Comparison of ENCODE assay signal across 8 mouse cellular contexts in genomic region chr5:35894295-35895047, GRCm38 (mm10). TPM values are rescaled to one million over a fixed set of nuclear protein-coding genes. Genes with fewer than 3 reads are reported as not detected.
DNase-seq lines count a peak whose midpoint lies in the region; ATAC-seq lines count a peak whose summit lies in the region.

No protein-coding gene starts in this region.

- peak overlapping the region; percentile 87 for H3K9ac ChIP-seq in embryonic facial prominence, embryonic 12.5 days
- peak overlapping the region; percentile 97 for H3K9ac ChIP-seq in heart, embryonic 15.5 days

- no peak for ATAC-seq in cerebellum, adult (ENCODE audit: insufficient number of reproducible peaks, low FRiP score, low TSS enrichment)
- no peak for ATAC-seq in embryonic facial prominence, embryonic 12.5 days (ENCODE audit: insufficient number of reproducible peaks, insufficient read depth, low FRiP score, low TSS enrichment)
- no peak for ATAC-seq in heart, embryonic 15.5 days (replicated peaks; ENCODE audit: insufficient number of reproducible peaks, insufficient read depth, low FRiP score, low read depth)
- no peak for ATAC-seq in monocyte, adult 5-6 weeks (replicated peaks; ENCODE audit: insufficient number of reproducible peaks, low FRiP score, low TSS enrichment, poor library complexity, severe bottlenecking)

- WGBS in embryonic facial prominence, embryonic 12.5 days: 5% methylated on average over 30 of the region's 30 CpGs
- 8% methylated on average over 30 of the region's 30 CpGs for WGBS in heart, embryonic 15.5 days
- 10% methylated on average over 30 of the region's 30 CpGs for WGBS in midbrain, embryonic 10.5 days

- DNase-seq in cerebellum, postnatal 14 days: peak; percentile 40 to 41
- peak; percentile 65 for DNase-seq in kidney, postnatal 10 days
- no peak for DNase-seq in midbrain, embryonic 10.5 days (ENCODE audit: low spot score)
- DNase-seq in frontal cortex, postnatal 25 days (ENCODE audit: low spot score in 2 of 2): no peak

- peak overlapping the region; percentile 89 for H3K4me2 ChIP-seq in embryonic facial prominence, embryonic 12.5 days (replicated peaks)
- peak overlapping the region; percentile 92 for H3K4me2 ChIP-seq in heart, embryonic 15.5 days

- H3K27me3 ChIP-seq in embryonic facial prominence, embryonic 12.5 days: no peaks in the 10 kb centered on the region
- no peaks in the 10 kb centered on the region for H3K27me3 ChIP-seq in heart, embryonic 15.5 days
- H3K27me3 ChIP-seq in midbrain, embryonic 10.5 days (ENCODE audit: low read depth, poor library complexity, severe bottlenecking): peaks cover 40% of the 10 kb centered on the region

- H3K4me3 ChIP-seq in embryonic facial prominence, embryonic 12.5 days: peak overlapping the region; percentile 56
- H3K4me3 ChIP-seq in heart, embryonic 15.5 days: peak overlapping the region; percentile 91
- peak overlapping the region; percentile 78 for H3K4me3 ChIP-seq in midbrain, embryonic 10.5 days

- H3K4me1 ChIP-seq in embryonic facial prominence, embryonic 12.5 days: peaks cover 14% of the 10 kb centered on the region
- H3K4me1 ChIP-seq in heart, embryonic 15.5 days (replicated peaks): peaks cover 46% of the 10 kb centered on the region
- H3K4me1 ChIP-seq in midbrain, embryonic 10.5 days: peaks cover 50% of the 10 kb centered on the region

- H3K9me3 ChIP-seq in embryonic facial prominence, embryonic 12.5 days: no peaks in the 10 kb centered on the region
- no peaks in the 10 kb centered on the region for H3K9me3 ChIP-seq in heart, embryonic 15.5 days (replicated peaks)
- H3K9me3 ChIP-seq in midbrain, embryonic 10.5 days (replicated peaks): no peaks in the 10 kb centered on the region

- no peaks in the 10 kb centered on the region for H3K36me3 ChIP-seq in embryonic facial prominence, embryonic 12.5 days
- H3K36me3 ChIP-seq in heart, embryonic 15.5 days: no peaks in the 10 kb centered on the region
- H3K36me3 ChIP-seq in midbrain, embryonic 10.5 days: no peaks in the 10 kb centered on the region

- peak overlapping the region; percentile 25; the same call in 1 of the 2 replicates for H3K27ac ChIP-seq in embryonic facial prominence, embryonic 12.5 days
- peak overlapping the region; percentile 87 for H3K27ac ChIP-seq in heart, embryonic 15.5 days
- peak overlapping the region; percentile 91 for H3K27ac ChIP-seq in midbrain, embryonic 10.5 days (replicated peaks)

RNA-seq across cellular contexts. Expression of gene Afap1, which starts 1.4 kb away (rescaled TPM):
- polyA plus RNA-seq in embryonic facial prominence, embryonic 12.5 days (2016; fragmentation: Nextera tagmentation; extraction: Ambion mirVana): 25.6 and 26.3 TPM in 2 replicates
- polyA plus RNA-seq in heart, embryonic 15.5 days (2015; fragmentation: Nextera tagmentation; extraction: Ambion mirVana): 22.6 and 27.1 TPM in 2 replicates
- 21.6 and 34.3 TPM in 2 replicates for polyA plus RNA-seq in midbrain, embryonic 10.5 days (2016; fragmentation: Nextera tagmentation; extraction: Ambion mirVana)
- 0.86 to 1.9 TPM (median 1.3 TPM) in 3 replicates for total RNA-seq in monocyte, adult 5-6 weeks (2017)

Comparison
In these comparisons a context has a peak if more than half of its experiments do, and no peak if none do; other contexts are left out.
1. DNase-seq: peak in cerebellum, postnatal 14 days (2 of 2) and kidney, postnatal 10 days (single experiment); none in midbrain, embryonic 10.5 days (single experiment) and frontal cortex, postnatal 25 days (0 of 2).
2. H3K27ac ChIP-seq: peak in every context shown above with its lines; median percentile 91 in midbrain, embryonic 10.5 days; 87 in heart, embryonic 15.5 days; 25 in embryonic facial prominence, embryonic 12.5 days.
3. Peak in every context shown above with its lines, with median percentiles within 50 percentile points of each other: H3K4me3 ChIP-seq.